ENCODE assay signal across 8 mouse cellular contexts in the genomic region with DNA sequence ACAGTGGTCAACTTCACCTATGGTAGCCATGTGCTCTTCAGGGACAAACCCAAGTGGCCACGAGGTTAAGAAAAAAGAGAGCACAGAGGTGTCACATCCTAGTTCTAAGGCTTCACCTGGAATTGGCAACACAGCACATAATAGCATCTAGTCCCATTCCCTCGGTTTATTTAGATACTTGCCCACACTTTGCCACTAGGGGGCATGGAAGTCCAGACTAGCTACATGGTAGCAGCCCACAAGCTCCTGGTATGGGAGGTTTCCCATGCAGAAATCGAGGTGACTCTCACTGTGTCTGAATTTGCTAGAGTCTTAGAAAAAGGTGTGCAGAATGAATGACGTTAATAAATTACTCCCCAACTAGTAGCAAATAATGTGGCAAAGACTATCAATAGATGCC. TPM values are rescaled to one million over a fixed set of nuclear protein-coding genes. Genes with fewer than 3 reads are reported as not detected.
DNase-seq lines count a peak whose midpoint lies in the region; ATAC-seq and TF ChIP-seq lines count a peak whose summit lies in the region.

No protein-coding gene starts in this region.

- TF ChIP-seq CTCF in liver, postnatal 0 days (IDR thresholded peaks at IDR 0.05; ENCODE audit: low read depth): peak; percentile 87

- TF ChIP-seq EP300 in liver, postnatal 0 days (IDR thresholded peaks at IDR 0.05; ENCODE audit: low read depth): no peak

- no peak overlapping the region for H3K9ac ChIP-seq in liver, postnatal 0 days (replicated peaks)

- intact Hi-C loops in heart, postnatal 36 days (cut with DNase I): loop anchor here (1.0 kb wide), 1 partner anchor 262 kb away; no protein-coding TSS in a partner anchor

- 11% methylated on average over 4 of the region's 4 CpGs for WGBS in liver, postnatal 0 days (ENCODE audit: insufficient replicate concordance)

- H3K36me3 ChIP-seq in liver, postnatal 0 days (replicated peaks; ENCODE audit: insufficient read depth, low read length): no peaks in the 10 kb centered on the region

- H3K4me1 ChIP-seq in liver, postnatal 0 days (ENCODE audit: insufficient read depth): peaks cover 3% of the 10 kb centered on the region; the same call in 1 of the 2 replicates

- H3K9me3 ChIP-seq in liver, postnatal 0 days (ENCODE audit: low read length): no peaks in the 10 kb centered on the region

- H3K4me3 ChIP-seq in liver, postnatal 0 days (ENCODE audit: low read depth, low read length): no peak overlapping the region

- H3K27me3 ChIP-seq in liver, postnatal 0 days (ENCODE audit: insufficient read depth, low read length): no peaks in the 10 kb centered on the region

- H3K27ac ChIP-seq in liver, postnatal 0 days (ENCODE audit: low read depth): no peak overlapping the region

- H3K4me2 ChIP-seq in liver, postnatal 0 days (ENCODE audit: low read depth, low read length): no peak overlapping the region

- ATAC-seq in erythroid progenitor cell, adult 5-6 weeks (replicated peaks; ENCODE audit: low FRiP score, poor library complexity, severe bottlenecking): peak; percentile 84
- ATAC-seq in liver, postnatal 0 days: peak; percentile 70
- peak; percentile 68; the same call in 1 of the 2 replicates for ATAC-seq in neutrophil, adult 5-6 weeks (ENCODE audit: extremely low read depth, insufficient number of reproducible peaks, low FRiP score, poor library complexity, severe bottlenecking)

- DNase-seq in ES-CJ7 (ENCODE audit: low read depth, low spot score): peak; percentile 77
- DNase-seq in adrenal gland, postnatal 36 days: peak; percentile 67 to 79
- DNase-seq in heart, postnatal 36 days: peak; percentile 67 to 70
- DNase-seq in layer of hippocampus, adult 11-12 months (ENCODE audit: low spot score): peak; percentile 85
- peak; percentile 72 for DNase-seq in liver, postnatal 0 days
- DNase-seq in urinary bladder, postnatal 36 days (ENCODE audit: low spot score in 2 of 2): peak; percentile 45 to 56

RNA-seq across cellular contexts. Expression of a gene that starts 9.9 kb away (rescaled TPM):
- total RNA-seq in adrenal gland, postnatal 36 days (2021): 10 to 100 TPM; 37.8 to 59.8 TPM
- total RNA-seq in erythroid progenitor cell, adult 5-6 weeks (2015; ENCODE audit: low replicate concordance): 22.2 and 26.7 TPM in 2 replicates
- 6.0 and 14.0 TPM in 2 replicates for total RNA-seq in erythroid progenitor cell, adult 5-6 weeks (2017; ENCODE audit: low replicate concordance)
- total RNA-seq in heart, postnatal 36 days (2021): 1 to 10 TPM; 4.8 to 5.1 TPM
- polyA plus RNA-seq in liver, postnatal 0 days (2015; fragmentation: Nextera tagmentation; extraction: Ambion mirVana): 79.2 and 81.5 TPM in 2 replicates
- 0.93 and 2.9 TPM in 2 replicates for total RNA-seq in neutrophil, adult 5-6 weeks (2017)

RNA-seq across cellular contexts. Expression of a gene that starts 24.3 kb away (rescaled TPM):
- 100 to 1,000 TPM in 1 of 2 experiments, 10 to 100 TPM in 1; 94.3 to 106 TPM for total RNA-seq in adrenal gland, postnatal 36 days (2021)
- total RNA-seq in erythroid progenitor cell, adult 5-6 weeks (2015; ENCODE audit: low replicate concordance): 63.1 and 72.5 TPM in 2 replicates
- total RNA-seq in erythroid progenitor cell, adult 5-6 weeks (2017; ENCODE audit: low replicate concordance): 20.1 and 72.1 TPM in 2 replicates
- 10 to 100 TPM; 39.1 to 42.9 TPM for total RNA-seq in heart, postnatal 36 days (2021)
- polyA plus RNA-seq in liver, postnatal 0 days (2015; fragmentation: Nextera tagmentation; extraction: Ambion mirVana): 82.3 and 85.1 TPM in 2 replicates
- total RNA-seq in neutrophil, adult 5-6 weeks (2017): 75.6 and 87.8 TPM in 2 replicates

RNA-seq across cellular contexts. Expression of a gene that starts 24.3 kb away (rescaled TPM):
- total RNA-seq in adrenal gland, postnatal 36 days (2021): 10 to 100 TPM; 45.0 to 45.3 TPM
- total RNA-seq in erythroid progenitor cell, adult 5-6 weeks (2015; ENCODE audit: low replicate concordance): 2.1 and 2.2 TPM in 2 replicates
- total RNA-seq in erythroid progenitor cell, adult 5-6 weeks (2017; ENCODE audit: low replicate concordance): 0.61 TPM in 1 of 2 replicates, not detected in the other
- 10 to 100 TPM; 38.4 to 42.1 TPM for total RNA-seq in heart, postnatal 36 days (2021)
- 12.9 and 13.1 TPM in 2 replicates for polyA plus RNA-seq in liver, postnatal 0 days (2015; fragmentation: Nextera tagmentation; extraction: Ambion mirVana)
- total RNA-seq in neutrophil, adult 5-6 weeks (2017): 7.4 and 7.6 TPM in 2 replicates

RNA-seq across cellular contexts. Expression of a gene that starts 48.5 kb away (rescaled TPM):
- total RNA-seq in adrenal gland, postnatal 36 days (2021): 100 to 1,000 TPM; 149 to 156 TPM
- total RNA-seq in erythroid progenitor cell, adult 5-6 weeks (2015; ENCODE audit: low replicate concordance): 8.6 and 9.6 TPM in 2 replicates
- 4.0 and 8.1 TPM in 2 replicates for total RNA-seq in erythroid progenitor cell, adult 5-6 weeks (2017; ENCODE audit: low replicate concordance)
- total RNA-seq in heart, postnatal 36 days (2021): 100 to 1,000 TPM; 151 to 156 TPM
- 94.2 and 96.6 TPM in 2 replicates for polyA plus RNA-seq in liver, postnatal 0 days (2015; fragmentation: Nextera tagmentation; extraction: Ambion mirVana)
- 34.9 and 35.7 TPM in 2 replicates for total RNA-seq in neutrophil, adult 5-6 weeks (2017)

RNA-seq across cellular contexts. Expression of a gene that starts 48.5 kb away (rescaled TPM):
- total RNA-seq in adrenal gland, postnatal 36 days (2021): 10 to 100 TPM; 27.3 to 36.0 TPM
- total RNA-seq in erythroid progenitor cell, adult 5-6 weeks (2015; ENCODE audit: low replicate concordance): 2.5 TPM in 1 of 2 replicates, not detected in the other
- total RNA-seq in erythroid progenitor cell, adult 5-6 weeks (2017; ENCODE audit: low replicate concordance): 7.7 and 10.1 TPM in 2 replicates
- 10 to 100 TPM in 1 of 2 experiments, 1 to 10 TPM in 1; 9.4 to 10.3 TPM for total RNA-seq in heart, postnatal 36 days (2021)
- polyA plus RNA-seq in liver, postnatal 0 days (2015; fragmentation: Nextera tagmentation; extraction: Ambion mirVana): 21.1 TPM in 2 replicates
- total RNA-seq in neutrophil, adult 5-6 weeks (2017): 25.4 and 34.9 TPM in 2 replicates
